Mouse (Mus musculus) layer of hippocampus, postnatal 14 days (tissue): ENCODE results near the gene Pcmt1. TPM values are rescaled to one million over a fixed set of nuclear protein-coding genes. Genes with fewer than 3 reads are reported as not detected.

Experiments used
- DNase-seq, 2 experiments: peaks; one replicate each; pipeline ENCODE4 v3.0.0; 2021 to 2022; ENCODE audit warnings: low spot score in 2 of 2, mixed read lengths in 1 of 2
- long read RNA-seq, 2 experiments: library from polyadenylated mRNA; stranded (forward); transcript quantifications; one replicate each; pipeline ENCODE4 v2.0.0; 2021
- total RNA-seq, 2 experiments: library from RNA; stranded (reverse); gene quantifications; 2 replicates each; pipeline ENCODE4 v1.2.3; 2021

Pcmt1 gene
- 100 to 1,000 TPM; 145 TPM for total RNA-seq
- long read RNA-seq, experiment 1, transcript Pcmt1-210 (7 exons, 1,132 nt), result minor isoform, 21 of 241 reads
- long read RNA-seq, experiment 1, transcript Pcmt1-202 (8 exons, 2,491 nt), result major isoform, 116 of 241 reads
- long read RNA-seq, experiment 1, transcript Pcmt1-208 (8 exons, 2,757 nt), result minor isoform, 58 of 241 reads
- long read RNA-seq, experiment 1, partial matches to known transcripts, result 12 of 241 reads
- long read RNA-seq, experiment 1, other reads (novel, unspliced or antisense), result 33 of 241 reads
- long read RNA-seq, experiment 2, transcript Pcmt1-210 (7 exons, 1,132 nt), result minor isoform, 32 of 308 reads
- long read RNA-seq, experiment 2, transcript Pcmt1-208 (8 exons, 2,757 nt), result minor isoform, 80 of 308 reads
- long read RNA-seq, experiment 2, transcript Pcmt1-202 (8 exons, 2,491 nt), result major isoform, 125 of 308 reads
- long read RNA-seq, experiment 2, partial matches to known transcripts, result 31 of 308 reads
- long read RNA-seq, experiment 2, other reads (novel, unspliced or antisense), result 40 of 308 reads

DNA sequence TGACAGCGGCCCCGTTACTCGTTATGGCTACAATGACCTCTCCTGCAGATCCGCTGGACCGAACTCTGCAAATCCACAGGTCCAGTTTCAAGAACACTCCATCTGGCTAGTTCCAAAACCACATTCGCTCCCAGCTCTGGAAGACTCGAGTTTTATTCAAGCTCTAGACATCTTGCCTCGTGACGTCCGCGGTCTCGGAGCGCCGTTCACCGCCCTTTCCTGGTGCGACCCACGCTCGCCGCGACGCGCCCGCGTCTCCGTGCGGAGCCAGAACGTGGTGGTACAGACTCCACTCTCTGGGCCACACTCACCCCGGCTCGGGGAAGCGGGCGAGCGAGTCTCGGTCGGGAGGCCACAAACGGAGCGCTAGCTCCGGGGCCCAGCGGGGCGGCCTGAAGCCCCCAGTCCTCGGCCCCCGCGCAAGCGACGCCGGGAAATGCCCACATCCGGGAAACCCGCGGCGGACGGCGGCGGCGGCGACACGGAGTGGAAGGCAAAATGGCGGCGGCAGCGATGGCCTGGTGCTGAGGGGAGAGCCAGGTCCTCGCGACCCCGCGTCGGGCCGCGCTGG is at the start of gene Pcmt1, which contains the start of gene Lats1:
Gene Pcmt1 (minus strand): TSS at position 406 of the 571 bp plus-strand sequence.
Gene Lats1 (plus strand): TSS at position 484 of the 571 bp plus-strand sequence.
- DNase-seq, result peak; percentile 88

DNA sequence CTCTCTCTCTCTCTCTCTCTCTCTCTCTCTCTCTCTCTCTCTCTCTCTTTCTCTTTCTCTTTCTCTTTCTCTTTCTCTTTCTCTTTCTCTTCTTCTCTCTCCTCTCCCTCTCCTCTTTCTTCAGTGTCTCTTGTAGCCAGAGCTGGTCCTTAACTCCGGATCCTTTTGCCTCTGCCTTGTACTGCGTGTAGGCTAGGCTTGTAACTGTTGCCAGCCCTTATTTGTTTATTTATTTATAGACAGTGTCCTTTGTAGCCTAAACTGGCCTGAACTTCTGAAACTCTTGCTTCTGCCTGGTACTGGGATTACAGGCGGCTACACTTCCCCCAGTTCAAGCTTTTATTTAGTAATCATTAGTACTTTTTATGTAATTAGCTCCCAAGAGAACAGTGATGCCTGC is 46.1 kb upstream of the Pcmt1 start:
- no peak for DNase-seq

DNA sequence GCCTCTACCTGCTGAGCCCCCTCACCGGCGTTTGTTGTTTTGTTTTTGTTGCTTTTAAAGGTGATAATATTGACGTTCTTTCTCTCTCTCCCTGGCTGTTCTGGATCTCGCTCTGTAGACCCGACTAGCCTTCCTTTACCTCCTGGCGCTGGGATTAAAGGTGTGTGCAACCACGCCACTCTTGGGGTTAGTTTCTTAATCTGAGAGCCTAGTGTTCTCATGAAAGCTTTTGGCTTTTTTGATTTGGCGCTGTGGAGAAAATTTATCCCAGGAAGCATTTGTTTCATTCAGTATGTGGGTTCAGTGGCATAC is 45.5 kb upstream of the Pcmt1 start:
- no peak for DNase-seq

DNA sequence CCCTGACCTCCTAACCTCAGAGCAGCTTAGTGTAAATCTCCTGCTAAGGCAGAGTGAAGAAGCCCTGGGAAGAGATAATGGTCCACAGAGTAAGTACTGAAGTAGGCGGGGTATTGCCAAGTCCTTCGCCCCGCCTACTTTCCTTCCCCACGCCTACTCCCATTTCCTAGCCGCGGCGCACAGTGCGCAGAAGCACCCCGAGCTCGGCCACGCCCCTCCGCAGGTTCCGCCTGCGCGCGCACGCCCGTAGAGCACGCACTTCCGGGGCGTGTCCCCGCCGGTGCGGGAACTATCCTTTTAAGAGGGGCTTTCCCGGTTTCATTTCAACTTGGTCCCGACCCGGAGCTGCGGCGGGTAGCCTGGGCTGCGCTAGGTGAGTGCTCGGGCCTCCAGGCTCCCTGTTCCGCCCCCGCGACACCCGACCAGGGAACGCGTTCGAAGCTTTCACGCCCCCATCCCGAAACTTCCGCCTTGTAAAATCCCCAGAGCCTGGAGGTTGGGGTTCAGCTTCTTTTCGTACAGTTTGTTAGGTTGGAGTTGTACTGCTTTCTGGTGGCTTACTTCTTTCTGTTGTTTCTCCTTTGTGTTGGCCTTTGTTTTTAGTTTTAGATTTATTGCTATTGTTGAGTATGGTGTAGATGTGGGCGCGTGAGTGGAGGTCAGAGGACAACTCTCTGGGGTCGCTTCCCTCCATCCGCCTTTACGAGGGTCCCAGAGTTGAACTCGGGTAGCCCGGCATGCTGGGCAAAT is 45.0 kb upstream of the Pcmt1 start, which contains the start of gene Katna1:
Gene Katna1 (plus strand): TSS at position 250 of the 750 bp plus-strand sequence.
- peak; percentile 85 to 91 for DNase-seq

DNA sequence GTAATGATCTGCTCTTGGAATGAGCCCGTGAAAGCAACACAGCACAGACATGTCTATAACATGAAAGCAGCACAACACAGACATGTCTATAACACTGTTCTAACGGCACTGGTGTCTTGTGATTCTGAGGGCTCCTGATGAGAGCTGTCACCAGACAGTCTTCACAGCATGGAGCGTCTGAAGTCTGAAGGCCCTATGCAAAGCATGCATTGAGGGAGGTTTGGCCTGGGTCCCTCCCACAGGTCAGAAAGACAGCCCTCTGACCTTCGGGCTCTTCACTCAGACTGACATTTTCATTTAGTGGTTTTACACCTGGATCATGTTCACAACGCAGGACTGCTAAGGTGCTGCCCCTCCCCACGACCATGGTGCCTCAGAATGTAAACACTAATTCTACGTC is 34.1 kb upstream of the Pcmt1 start:
- DNase-seq, result no peak

DNA sequence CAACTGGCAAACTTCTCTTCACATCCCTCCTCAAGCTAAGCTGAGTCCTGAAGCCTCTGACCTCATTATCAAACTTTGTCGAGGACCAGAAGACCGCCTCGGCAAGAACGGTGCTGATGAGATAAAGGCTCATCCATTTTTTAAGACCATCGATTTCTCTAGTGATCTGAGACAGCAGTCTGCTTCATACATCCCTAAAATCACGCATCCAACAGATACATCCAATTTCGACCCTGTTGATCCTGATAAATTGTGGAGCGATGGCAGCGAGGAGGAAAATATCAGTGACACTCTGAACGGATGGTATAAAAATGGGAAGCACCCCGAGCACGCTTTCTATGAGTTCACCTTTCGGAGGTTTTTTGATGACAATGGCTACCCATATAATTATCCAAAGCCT is 31.6 kb upstream of the Pcmt1 start:
- DNase-seq, result no peak

DNA sequence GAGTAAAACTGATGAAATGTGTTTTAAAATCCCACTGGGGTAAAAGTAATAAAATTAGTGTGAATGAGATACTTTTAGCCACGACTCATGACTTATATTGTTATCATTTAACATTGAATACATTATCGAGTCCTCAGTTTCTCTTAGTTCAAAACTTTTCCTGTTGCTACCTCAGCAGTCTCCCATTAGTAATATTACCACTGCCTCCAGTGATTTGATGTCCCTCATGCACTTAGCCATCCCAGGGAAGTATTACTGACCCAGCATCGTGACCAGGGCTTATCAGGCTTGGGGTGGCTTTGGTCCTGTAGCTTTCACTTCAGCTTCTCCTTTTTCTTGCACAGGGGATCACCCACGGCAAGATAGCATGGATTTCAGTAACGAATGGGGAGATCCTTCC is 29.2 kb upstream of the Pcmt1 start:
- no peak for DNase-seq

DNA sequence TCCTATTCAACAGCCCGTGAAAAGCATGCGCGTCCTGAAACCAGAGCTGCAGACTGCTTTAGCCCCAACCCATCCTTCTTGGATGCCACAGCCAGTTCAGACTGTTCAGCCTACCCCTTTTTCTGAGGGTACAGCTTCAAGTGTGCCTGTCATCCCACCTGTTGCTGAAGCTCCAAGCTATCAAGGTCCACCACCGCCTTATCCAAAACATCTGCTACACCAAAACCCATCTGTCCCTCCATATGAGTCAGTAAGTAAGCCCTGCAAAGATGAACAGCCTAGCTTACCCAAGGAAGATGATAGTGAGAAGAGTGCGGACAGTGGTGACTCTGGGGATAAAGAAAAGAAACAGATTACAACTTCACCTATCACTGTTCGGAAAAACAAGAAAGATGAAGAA is 21.6 kb upstream of the Pcmt1 start:
- DNase-seq, result peak in 1 of 2 experiments; percentile 31

DNA sequence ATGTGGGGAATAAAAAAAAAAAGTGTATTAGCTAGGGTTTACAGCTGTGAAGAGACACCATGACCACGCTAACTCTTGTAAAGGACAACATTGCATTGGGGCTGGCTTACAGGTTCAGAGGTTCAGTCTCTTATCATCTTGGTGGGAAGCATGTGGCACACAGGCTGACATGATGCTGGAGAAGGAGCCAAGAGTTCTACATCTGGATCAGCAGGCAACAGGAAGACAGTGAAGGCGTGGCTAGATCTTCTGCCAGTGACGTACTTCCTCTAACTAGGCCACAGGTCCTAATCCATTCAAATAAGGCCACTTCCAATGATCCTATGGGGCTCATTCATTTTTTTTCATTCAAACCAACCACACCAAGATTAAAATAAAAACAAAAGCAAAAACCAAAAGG is 19.2 kb upstream of the Pcmt1 start:
- no peak for DNase-seq

DNA sequence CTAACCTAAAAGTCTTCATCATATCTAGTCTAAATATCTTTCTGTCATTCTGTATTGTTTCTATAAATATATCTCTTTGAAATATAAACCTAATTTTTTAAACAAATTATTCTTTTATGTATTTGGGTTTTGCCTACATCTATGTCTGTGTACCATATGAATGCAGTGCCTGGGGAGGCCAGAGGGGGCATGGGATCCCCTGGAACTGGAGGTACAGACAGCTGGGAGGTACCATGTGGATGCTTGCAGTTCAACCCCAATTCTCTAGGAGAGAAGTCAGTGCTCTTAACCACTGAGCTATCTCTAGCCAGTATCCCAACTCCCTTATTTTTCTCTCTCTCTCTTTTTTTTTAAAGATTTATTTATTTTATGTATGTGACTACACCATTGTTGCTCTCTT is 14.3 kb upstream of the Pcmt1 start:
- DNase-seq, result no peak

DNA sequence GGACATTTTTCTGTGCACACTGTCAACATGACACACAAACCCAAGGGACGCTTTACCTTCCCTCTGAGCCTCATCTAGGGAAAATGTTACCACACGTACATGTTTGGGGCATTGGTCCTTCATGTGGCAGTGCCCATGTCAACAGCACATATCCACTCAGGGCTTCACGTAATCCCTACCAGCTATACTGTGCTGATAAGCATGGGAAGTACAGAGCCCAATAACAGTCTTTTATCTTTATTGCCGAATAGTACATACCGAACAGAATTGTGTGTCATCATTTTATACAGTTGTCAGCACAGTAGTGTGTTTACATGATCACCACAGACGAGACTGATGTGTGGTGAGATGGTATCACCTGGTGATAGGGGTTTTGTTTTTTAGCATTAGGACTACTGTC is 6.0 kb upstream of the Pcmt1 start:
- DNase-seq, result no peak

DNA sequence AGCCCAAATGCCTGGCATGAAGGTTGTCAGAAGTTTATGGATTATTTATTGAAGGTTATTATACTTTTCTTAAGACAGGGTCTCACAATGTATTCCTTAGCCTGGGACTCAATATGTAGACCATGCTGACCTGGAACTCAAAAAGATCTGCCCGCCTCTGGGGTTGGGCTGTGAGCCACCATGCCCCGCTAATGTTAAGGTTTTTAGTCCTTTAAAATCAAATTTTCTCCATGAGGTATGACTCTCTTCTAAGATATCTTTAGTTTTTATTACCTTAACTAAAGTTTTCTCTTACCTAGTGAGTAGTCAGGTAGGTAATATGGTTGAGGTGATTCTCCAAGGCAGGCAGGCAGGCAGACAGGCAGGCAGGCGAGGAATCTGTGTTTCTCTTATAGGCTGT is 1.3 kb upstream of the Pcmt1 start:
- no peak for DNase-seq

DNA sequence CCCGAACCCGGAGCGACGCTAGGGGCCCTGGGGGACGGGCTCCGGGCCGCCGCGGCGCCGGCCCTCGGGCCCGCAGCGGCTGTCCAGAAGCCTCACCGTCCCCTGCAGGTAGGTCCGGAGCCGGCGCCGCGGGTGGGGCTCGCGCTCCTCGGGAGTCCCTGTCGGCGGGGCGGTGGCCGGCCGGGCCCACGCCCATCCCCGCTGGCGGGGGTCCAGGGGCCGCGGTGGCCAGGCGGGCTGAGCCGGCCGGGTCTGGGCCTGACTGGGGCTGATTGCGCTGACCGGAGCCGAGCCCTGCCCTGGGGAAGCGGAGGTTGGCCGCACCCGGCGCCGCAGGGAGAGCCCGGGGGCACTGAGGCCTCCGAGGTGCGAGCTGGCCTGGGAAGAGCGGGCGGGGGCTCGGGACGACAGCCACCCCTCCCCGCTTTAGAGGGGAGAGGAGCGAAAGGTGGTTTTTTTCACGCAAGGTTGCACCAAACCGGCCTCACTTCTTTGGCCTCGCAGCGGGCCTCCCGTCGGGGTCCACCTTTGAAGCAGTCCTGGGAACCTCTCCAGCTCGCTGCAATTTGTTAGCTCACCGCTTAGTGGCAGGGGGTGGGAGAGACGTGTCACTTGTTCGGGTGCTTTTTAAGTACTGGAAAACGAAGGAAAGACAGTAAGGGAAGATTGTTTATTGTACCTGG is 548 bp upstream of the Pcmt1 start:
- DNase-seq, result peak; percentile 53 to 65

DNA sequence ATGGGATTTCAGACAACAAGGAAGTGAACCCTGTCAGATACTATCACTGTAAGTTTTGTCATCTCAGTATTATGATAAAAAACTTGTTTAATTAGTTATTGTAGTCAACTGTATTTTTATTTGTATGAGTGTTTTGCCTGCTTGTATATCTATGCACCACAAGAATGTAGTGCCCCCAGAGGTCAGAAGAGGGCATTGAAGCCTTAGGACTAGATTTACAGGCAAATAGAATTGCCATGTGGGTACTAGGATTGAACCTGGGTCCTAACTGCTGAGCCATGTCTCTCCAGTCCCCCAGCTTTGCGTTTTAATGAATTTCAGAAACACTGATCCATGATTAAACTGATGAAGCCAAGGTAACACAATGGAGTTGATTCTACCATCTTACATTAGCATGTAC is 7.3 kb downstream of the Pcmt1 start:
- no peak for DNase-seq

DNA sequence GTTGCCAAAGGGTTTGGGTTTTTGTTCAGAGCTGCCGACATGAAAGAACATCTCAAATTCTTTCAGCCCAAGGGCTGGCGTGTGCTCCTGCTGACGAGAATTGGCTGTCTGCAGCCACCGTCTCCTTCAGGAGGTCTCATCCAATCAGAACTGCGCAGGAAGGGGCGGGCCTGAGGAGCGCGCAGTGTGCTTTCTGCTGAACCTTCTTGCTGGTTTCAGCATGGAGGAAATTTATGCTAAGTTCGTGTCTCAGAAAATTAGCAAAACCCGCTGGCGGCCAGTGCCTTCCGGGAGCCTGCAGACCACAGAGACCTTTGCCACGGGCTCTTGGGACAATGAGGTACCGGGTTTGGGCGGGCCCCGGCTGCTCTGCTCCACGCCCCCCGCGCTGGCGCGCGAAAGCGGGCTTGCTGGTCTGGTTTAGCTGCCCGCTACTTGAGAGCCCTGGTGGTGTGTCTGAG is 13.6 kb downstream of the Pcmt1 start, which contains the start of gene Nup43:
Gene Nup43 (plus strand): TSS at position 162 of the 461 bp plus-strand sequence.
- DNase-seq, result peak; percentile 80 to 91

DNA sequence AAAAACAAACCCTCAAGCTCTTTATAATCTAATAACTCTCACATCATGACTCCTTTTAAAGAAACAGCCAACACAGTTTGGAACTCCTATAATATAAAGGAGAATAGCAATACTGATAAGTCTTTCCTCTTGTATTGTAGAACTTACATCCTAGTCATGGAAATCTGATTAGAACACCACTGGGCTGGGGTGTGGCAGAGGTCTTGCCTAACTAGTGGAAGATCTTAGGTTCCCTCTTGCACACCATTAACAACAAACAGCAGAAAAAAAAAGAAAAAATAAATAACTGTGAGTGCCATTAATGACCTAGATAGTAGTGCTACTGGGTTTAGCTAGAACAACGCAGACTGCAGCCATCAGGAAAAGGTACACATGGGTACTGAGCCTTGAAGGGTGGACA is 16.0 kb downstream of the Pcmt1 start:
- DNase-seq, result no peak

DNA sequence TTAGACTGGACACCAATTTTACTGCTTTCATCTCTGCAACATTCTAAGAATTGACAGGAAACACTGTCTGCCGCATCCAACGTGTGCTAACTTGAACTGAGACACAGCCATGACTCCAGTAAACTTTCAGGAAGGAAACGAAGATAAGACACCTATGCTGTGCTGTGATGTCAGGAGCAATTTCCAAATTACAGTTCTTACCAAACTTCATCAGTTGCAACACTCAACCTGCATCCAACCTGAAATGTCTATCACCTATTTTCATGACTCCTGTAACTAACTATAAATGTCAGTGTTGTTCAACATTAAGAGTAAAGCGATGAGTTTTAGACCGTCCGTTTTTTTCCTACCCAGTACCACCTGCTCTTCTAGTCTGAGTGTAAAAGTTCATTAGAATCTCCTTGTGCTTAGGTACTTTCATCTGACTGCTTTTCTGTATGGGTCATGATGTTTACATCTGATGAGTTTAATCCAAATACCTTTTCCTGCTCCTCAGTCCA is 16.9 kb downstream of the Pcmt1 start:
- DNase-seq, result no peak

DNA sequence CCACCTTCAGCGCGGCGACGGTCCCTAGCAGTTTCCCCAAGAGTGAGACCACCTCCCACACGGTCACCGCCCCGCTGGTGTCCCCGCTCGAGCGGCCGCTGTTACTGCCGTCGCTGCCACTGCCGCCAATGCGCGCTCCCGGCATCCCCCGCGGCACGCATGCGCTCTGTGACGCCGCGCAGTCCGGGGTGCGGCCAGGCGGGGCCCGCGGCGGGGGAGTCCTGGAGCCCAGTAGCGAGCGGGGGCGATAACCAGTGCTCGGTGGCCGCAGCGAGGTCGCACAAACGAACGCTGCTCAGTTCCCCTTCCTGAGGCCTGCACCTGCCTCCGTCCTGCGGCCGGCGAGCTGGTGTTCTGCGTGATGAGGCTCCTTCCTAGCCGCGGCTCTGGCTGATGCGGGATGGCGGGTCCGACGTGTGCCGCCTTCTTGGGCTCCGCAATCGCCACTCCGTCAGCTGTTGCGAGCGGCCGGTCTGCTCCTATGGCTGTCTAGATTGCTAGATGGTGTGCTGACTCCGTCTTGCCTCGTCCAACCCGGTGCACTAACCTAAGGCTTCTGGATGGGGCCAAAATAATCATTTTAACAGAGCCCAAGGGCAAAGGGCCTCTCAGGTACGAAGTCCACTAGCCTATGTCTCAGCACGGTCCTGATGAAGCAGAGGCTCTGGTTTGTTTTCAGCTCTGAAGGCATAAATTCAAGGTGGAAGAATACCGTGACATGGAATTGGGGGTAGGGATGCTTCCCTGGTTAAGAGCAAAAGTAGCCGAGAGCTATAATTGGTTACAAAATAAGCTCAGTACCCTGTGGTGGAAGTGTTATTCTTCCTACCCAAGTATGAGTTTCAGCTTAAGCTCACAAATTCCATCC is 17.5 kb downstream of the Pcmt1 start:
- DNase-seq, result peak; percentile 92 to 93

DNA sequence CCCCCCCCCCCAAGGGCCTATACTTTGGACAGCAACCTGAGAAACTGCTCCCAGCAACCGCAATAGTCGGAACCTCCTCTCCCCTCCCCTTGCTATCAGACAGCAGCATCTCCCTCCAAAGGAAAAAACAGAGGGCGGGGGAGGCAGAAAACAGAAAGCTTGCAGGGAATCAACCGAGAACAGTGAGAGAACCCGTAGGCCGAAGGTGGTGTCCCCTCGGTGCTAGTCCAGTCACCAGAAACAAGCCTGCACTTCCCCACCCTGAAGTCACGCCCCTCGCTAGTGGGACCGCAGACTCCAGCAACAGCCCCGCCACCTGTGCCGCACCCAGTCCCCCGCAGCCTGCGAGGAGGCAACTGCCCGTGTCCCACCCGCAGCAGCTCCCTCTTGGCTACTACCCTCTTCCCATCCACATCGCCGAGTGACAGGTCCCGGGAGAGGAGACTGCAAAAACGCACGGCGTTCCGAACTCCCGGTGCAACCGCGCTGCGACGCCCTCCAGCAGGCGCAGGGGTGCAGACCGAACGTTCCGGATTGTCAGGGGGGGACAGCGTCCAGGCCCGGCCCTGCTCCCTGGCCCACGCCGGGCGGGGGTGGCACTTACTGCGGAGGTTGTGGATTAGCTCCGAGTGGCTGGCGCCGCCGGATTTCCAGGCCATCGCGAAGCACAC is 18.3 kb downstream of the Pcmt1 start:
- DNase-seq, result no peak
